Mouse (Mus musculus) liver, postnatal 0 days (tissue): Measurements from ENCODE around the gene Slc28a1.

Source experiments
- CTCF ChIP-seq: sonication (generic); IDR thresholded peaks from 2 replicates; pipeline ENCODE4 v1.5.1; 2016; ENCODE audit warnings: antibody characterized with exemption, low read depth
- EP300 ChIP-seq: IDR thresholded peaks from 2 replicates; pipeline ENCODE4 v1.6.1; 2016; ENCODE audit warnings: antibody characterized with exemption, low read depth, mild to moderate bottlenecking

- no peak for TF ChIP-seq CTCF
- no peak for TF ChIP-seq EP300
Observed at GRCm38 (mm10) chr7:81212261-81212681, 97.7 kb downstream of the Slc28a1 start.
